Mouse (Mus musculus) NIH3T3 (cell line): Measurements from ENCODE around the gene Gm9837.
A peak's percentile ranks its signal among the peaks of the same experiment; 100 is the strongest.

Source experiments
- DNase-seq: peaks from one replicate; pipeline ENCODE4 v3.0.0-alpha.2; 2012; ENCODE audit warnings: low read depth

Gm9837 gene

DNA sequence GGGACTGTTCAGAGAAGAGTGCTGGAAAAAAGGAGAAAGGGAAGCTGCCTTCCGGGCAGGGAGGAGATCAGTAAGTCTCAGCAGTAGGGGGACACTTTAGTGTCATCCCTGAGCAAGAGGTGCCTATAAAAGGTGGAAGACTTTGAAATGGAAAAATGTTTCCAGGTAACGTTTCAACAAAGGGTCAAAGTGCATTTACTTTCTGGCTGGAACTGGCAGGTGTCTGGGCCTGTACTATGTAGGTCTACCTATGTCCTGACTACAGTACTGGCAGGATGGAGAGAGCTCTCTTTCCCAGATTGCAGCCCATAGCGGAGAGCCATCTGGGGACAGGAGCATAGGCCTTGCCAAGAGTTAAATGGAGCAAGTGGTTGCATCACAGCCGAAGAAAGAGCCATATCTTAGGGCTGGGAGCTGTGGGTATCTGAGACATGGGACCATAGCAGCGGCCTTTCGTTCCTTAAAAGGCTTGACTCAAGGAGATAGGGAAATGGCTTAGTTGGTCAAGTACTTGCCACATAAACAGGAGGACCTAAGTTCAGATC, 44.5 kb downstream of the Gm9837 start:
- no peak for DNase-seq

DNA sequence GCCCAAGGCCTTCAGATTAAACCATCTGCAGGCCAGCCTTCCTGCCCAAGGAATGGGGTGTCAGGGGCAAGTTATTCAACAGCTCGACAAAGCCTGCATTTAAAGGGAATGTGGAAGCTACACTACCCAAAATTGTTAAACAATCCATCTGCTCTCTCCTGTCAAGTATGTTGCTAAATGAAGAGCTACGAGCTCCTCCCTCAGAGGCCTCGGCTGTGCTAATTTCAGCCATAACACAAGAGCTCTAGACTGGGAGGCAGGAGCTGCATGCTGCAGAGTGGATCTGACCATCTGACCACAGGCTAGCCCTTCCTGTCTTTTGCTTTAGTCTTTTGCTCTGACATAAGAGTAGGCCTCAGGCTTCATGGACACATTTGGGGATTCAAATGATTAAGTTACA, 45.0 kb downstream of the Gm9837 start:
- DNase-seq: no peak

DNA sequence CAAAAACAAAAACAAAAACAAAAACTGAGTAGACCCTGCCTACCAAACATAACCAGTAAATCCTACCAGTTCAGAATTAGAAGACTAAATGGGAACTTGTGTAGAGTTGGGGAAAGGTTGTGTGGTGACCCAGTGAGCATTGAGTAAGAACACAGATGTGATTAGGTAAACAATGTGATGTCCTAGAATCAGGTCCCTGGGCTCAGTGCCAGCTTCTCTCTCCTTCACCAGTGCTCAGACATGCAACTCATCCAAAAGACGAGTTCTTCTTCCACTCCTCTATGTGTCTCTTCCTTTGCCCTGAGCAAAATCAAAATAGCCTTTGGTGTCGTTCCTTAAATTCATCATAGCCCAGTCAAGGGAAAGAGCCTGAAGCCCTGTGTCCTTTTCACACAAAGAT, 45.5 kb downstream of the Gm9837 start:
- peak; percentile 25 for DNase-seq

DNA sequence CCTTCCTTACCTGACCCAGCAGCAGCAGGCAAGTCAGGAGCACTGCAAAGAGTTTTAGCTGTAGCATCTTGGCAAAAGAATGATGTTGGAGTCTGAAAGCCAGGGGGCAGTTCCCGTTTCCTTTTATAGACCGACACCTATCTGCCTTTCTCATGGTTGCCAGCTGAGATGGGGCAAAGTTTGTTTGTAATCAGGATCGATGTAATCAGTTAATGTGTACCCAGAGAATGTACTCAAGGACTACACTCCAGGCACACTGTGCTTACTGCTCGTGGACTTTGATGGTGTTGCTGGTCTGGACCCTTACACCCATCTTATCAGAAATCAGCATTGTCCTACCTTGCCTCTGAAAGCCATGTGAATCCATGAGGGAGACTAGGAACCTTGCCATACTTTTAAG, 47.2 kb downstream of the Gm9837 start, which contains the start of gene Leap2:
TSS of gene Leap2 (minus strand) at position 135 of the 400 bp plus-strand sequence.
- no peak for DNase-seq
